Mouse (Mus musculus) heart, postnatal 0 days (tissue): ENCODE results near the gene 4930442H23Rik.

Experiments
- CTCF ChIP-seq: IDR thresholded peaks from 2 replicates; pipeline ENCODE4 v1.5.1; 2016; ENCODE audit warnings: antibody characterized with exemption, control low read depth, low read depth
- EP300 ChIP-seq: IDR thresholded peaks from 2 replicates; pipeline ENCODE4 v1.6.1; 2016; ENCODE audit warnings: antibody characterized with exemption, low read depth

DNA sequence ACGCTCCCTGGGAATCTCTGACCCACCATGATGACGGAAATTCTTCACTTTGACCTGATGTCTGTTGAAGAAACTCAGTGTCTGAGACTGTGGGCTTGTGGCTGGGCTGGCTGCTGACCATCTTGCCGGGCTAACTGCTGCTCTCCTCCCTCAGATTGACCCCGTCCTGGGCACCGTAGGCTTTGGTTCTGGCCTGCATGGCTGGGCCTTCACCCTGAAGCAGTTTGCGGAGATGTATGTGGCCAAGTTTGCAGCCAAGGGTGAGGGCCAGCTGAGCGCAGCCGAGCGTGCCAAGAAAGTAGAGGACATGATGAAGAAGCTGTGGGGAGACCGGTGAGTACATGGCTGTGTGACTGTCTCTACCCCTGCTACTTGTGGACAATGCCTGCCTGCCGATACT, 4.7 kb downstream of the 4930442H23Rik start:
- TF ChIP-seq CTCF (no peak), EP300 (no peak)
